Mouse (Mus musculus) CH12.LX (cell line): ENCODE results near the gene Trim54. TPM values are rescaled to one million over a fixed set of nuclear protein-coding genes. Genes with fewer than 3 reads are reported as not detected.

Source experiments
- DNase-seq: peaks from one replicate; pipeline ENCODE4 v3.0.0-alpha.2; 2013; ENCODE audit errors: extremely low read depth
- H3K27ac ChIP-seq: 2 replicates; pipeline ENCODE4 v1.5.1; 2012; ENCODE audit warnings: low read depth, mild to moderate bottlenecking, control low read depth, moderate library complexity; ENCODE audit not compliant: insufficient read depth
- H3K27me3 ChIP-seq: replicated peaks from 2 replicates; pipeline ENCODE3; 2012; ENCODE audit warnings: inconsistent platforms
- H3K36me3 ChIP-seq, 2 experiments: replicated peaks in 1 of 2; 2 replicates each; pipeline versions ENCODE3 to v1.6.1; 2012; ENCODE audit warnings: inconsistent platforms in 1 of 2, low read length in 1 of 2, mild to moderate bottlenecking in 1 of 2, mixed read lengths in 1 of 2, moderate library complexity in 1 of 2; ENCODE audit not compliant: control insufficient read depth in 1 of 2, insufficient read depth in 1 of 2
- H3K4me1 ChIP-seq, 2 experiments: 2 replicates each; pipeline ENCODE4 v1.6.1; 2012; ENCODE audit warnings: inconsistent platforms in 1 of 2, moderate library complexity in 1 of 2; ENCODE audit not compliant: insufficient read depth in 2 of 2, control insufficient read depth in 1 of 2
- H3K4me2 ChIP-seq: 2 replicates; pipeline ENCODE4 v1.6.1; 2012; ENCODE audit warnings: low read depth, mild to moderate bottlenecking, control low read depth; ENCODE audit not compliant: poor library complexity, insufficient read depth, severe bottlenecking
- H3K4me3 ChIP-seq, 3 experiments: fragments of 150-350 bp in 1 of 3; sonication (generic) in 1 of 3; replicated peaks in 1 of 3; 2 replicates each; pipeline versions ENCODE3 to v1.5.1; 2011 to 2012; ENCODE audit warnings: low read depth in 2 of 3, low read length in 2 of 3, mild to moderate bottlenecking in 2 of 3, moderate library complexity in 2 of 3, control low read depth in 1 of 3, improper control_type of control experiment in 1 of 3, inconsistent platforms in 1 of 3, mixed read lengths in 1 of 3; ENCODE audit not compliant: poor library complexity in 1 of 3
- H3K79me2 ChIP-seq: replicated peaks from 2 replicates; pipeline ENCODE4 v1.6.1; 2012; ENCODE audit warnings: mild to moderate bottlenecking, moderate library complexity; ENCODE audit not compliant: control insufficient read depth, poor library complexity, insufficient read depth, severe bottlenecking; ENCODE audit errors: extremely low read depth
- H3K9ac ChIP-seq: 2 replicates; pipeline ENCODE4 v1.6.1; 2012; ENCODE audit warnings: low read depth, mild to moderate bottlenecking, control low read depth, moderate library complexity; ENCODE audit not compliant: insufficient read depth
- H3K9me3 ChIP-seq: replicated peaks from 2 replicates; pipeline ENCODE3; 2012; ENCODE audit warnings: low read length, inconsistent platforms, mixed read lengths
- CHD1 ChIP-seq: IDR thresholded peaks from 2 replicates; pipeline ENCODE4 v1.6.1; 2012; ENCODE audit warnings: low read depth, low read length, improper control_type of control experiment, inconsistent platforms
- CHD2 ChIP-seq: IDR thresholded peaks from 2 replicates; pipeline ENCODE4 v1.6.1; 2011; ENCODE audit warnings: low read length, improper control_type of control experiment
- CTCF ChIP-seq, 2 experiments: IDR thresholded peaks in 1 of 2; conservative IDR thresholded peaks in 1 of 2; 2 replicates each; pipeline ENCODE4 v1.5.1; 2011 to 2012; ENCODE audit warnings: low read depth in 2 of 2, low read length in 2 of 2, improper control_type of control experiment in 1 of 2, inconsistent platforms in 1 of 2, mild to moderate bottlenecking in 1 of 2, moderate library complexity in 1 of 2
- E2F4 ChIP-seq: IDR thresholded peaks from 2 replicates; pipeline ENCODE4 v1.6.1; 2011; ENCODE audit warnings: low read depth, low read length, improper control_type of control experiment; ENCODE audit not compliant: insufficient replicate concordance
- ETS1 ChIP-seq: conservative IDR thresholded peaks from 2 replicates; pipeline ENCODE4 v1.6.1; 2012; ENCODE audit warnings: low read depth, mild to moderate bottlenecking, inconsistent platforms, low read length, improper control_type of control experiment, moderate library complexity
- GABPA ChIP-seq: IDR thresholded peaks from 2 replicates; pipeline ENCODE4 v1.6.1; 2012; ENCODE audit warnings: low read depth, low read length, improper control_type of control experiment, inconsistent platforms; ENCODE audit not compliant: insufficient replicate concordance
- MAFK ChIP-seq: IDR thresholded peaks from 2 replicates; pipeline ENCODE4 v1.6.1; 2011; ENCODE audit warnings: low read length, improper control_type of control experiment; ENCODE audit not compliant: insufficient replicate concordance
- MAZ ChIP-seq: IDR thresholded peaks from 2 replicates; pipeline ENCODE4 v1.6.1; 2012; ENCODE audit warnings: low read depth, mild to moderate bottlenecking, inconsistent platforms, low read length, improper control_type of control experiment, moderate library complexity
- MEF2A ChIP-seq: IDR thresholded peaks from 2 replicates; pipeline ENCODE4 v1.6.1; 2014; ENCODE audit warnings: low read depth, mild to moderate bottlenecking, inconsistent platforms, low read length, improper control_type of control experiment, borderline replicate concordance
- MYC ChIP-seq: IDR thresholded peaks from 2 replicates; pipeline ENCODE4 v1.6.1; 2011; ENCODE audit warnings: low read depth, mild to moderate bottlenecking, improper control_type of control experiment, low read length
- PAX5 ChIP-seq: IDR thresholded peaks from 2 replicates; pipeline ENCODE4 v1.6.1; 2012; ENCODE audit warnings: low read length, inconsistent platforms, mixed read lengths
- POLR2A ChIP-seq: IDR thresholded peaks from 2 replicates; pipeline ENCODE4 v1.6.1; 2011; ENCODE audit warnings: low read depth, mild to moderate bottlenecking, improper control_type of control experiment, low read length
- POLR2AphosphoS2 ChIP-seq: IDR thresholded peaks from 2 replicates; pipeline ENCODE4 v1.6.1; 2011; ENCODE audit warnings: low read depth, low read length, improper control_type of control experiment
- RAD21 ChIP-seq: IDR thresholded peaks from 2 replicates; pipeline ENCODE4 v1.6.1; 2011; ENCODE audit warnings: low read depth, mild to moderate bottlenecking, low read length, improper control_type of control experiment, moderate library complexity
- SIN3A ChIP-seq: IDR thresholded peaks from 2 replicates; pipeline ENCODE4 v1.6.1; 2012; ENCODE audit warnings: low read length, improper control_type of control experiment, inconsistent platforms
- SMC3 ChIP-seq: IDR thresholded peaks from 2 replicates; pipeline ENCODE4 v1.6.1; 2011; ENCODE audit warnings: low read depth, low read length, improper control_type of control experiment
- TBP ChIP-seq: conservative IDR thresholded peaks from 2 replicates; pipeline ENCODE4 v1.6.1; 2011; ENCODE audit warnings: low read depth, low read length, improper control_type of control experiment
- TCF12 ChIP-seq: IDR thresholded peaks from 2 replicates; pipeline ENCODE4 v1.6.1; 2014; ENCODE audit warnings: low read depth, mild to moderate bottlenecking, inconsistent platforms, low read length, improper control_type of control experiment
- UBTF ChIP-seq: IDR thresholded peaks from 2 replicates; pipeline ENCODE4 v1.6.1; 2012; ENCODE audit warnings: low read depth, mild to moderate bottlenecking, inconsistent platforms, low read length, improper control_type of control experiment, moderate library complexity
- ZMIZ1 ChIP-seq: IDR thresholded peaks from 2 replicates; pipeline ENCODE4 v1.6.1; 2012; ENCODE audit warnings: low read depth, mild to moderate bottlenecking, inconsistent platforms, low read length, improper control_type of control experiment
- dilution Hi-C: fragments of 300-500 bp; cut with MboI; formaldehyde crosslinking; loops from 2 replicates; pipeline ENCODE4 v1.14.3; 2020; ENCODE audit warnings: low sequenced_read_pairs; ENCODE audit not compliant: extremely low pct_unique_long_range_greater_than_20kb, extremely low pct_ligation_motif_present
- in situ Hi-C: fragments of 300-500 bp; cut with MboI; formaldehyde crosslinking; loops from 3 replicates; pipeline ENCODE4 v1.14.3; 2019; ENCODE audit warnings: low sequenced_read_pairs, low pct_ligation_motif_present, low pct_unique_long_range_greater_than_20kb, mixed read lengths
- polyA plus RNA-seq: library from polyadenylated mRNA; unstranded; fragments of >175 nt; gene quantifications from 2 replicates; pipeline ENCODE4 v1.2.1, GENCODE M21; 2012; ENCODE audit warnings: low read depth; ENCODE audit not compliant: insufficient read length
- total RNA-seq, 2 experiments: library from RNA; depleted of rRNA; stranded (reverse); fragments of 300-350 nt in 1 of 2; fragments of >200 nt in 1 of 2; gene quantifications; 2 replicates each; pipeline ENCODE4 v1.2.3; 2012 to 2014

Trim54 gene
- total and polyA plus RNA-seq, 3 experiments = not detected

GRCm38 (mm10) chr5:31183678-31184077 is 67.2 kb downstream of the Trim54 start:
- no peak for DNase-seq

More at GRCm38 (mm10) chr5:31183678-31184077, 67.2 kb downstream of the Trim54 start:
- no peak for TF ChIP-seq E2F4
- no peak for TF ChIP-seq CHD1
- TF ChIP-seq CHD2 = no peak
- no peak for TF ChIP-seq ETS1
- no peak for TF ChIP-seq SIN3A
- TF ChIP-seq ZMIZ1 = no peak
- no peak for TF ChIP-seq GABPA
- no peak for TF ChIP-seq SMC3
- no peak for TF ChIP-seq POLR2AphosphoS2
- no peak for TF ChIP-seq UBTF
- no peak for TF ChIP-seq POLR2A
- no peak for TF ChIP-seq PAX5
- TF ChIP-seq MAZ = no peak
- TF ChIP-seq TBP = no peak
- no peak for TF ChIP-seq MEF2A
- TF ChIP-seq MYC = no peak
- TF ChIP-seq MAFK = no peak
- TF ChIP-seq CTCF (conservative IDR thresholded peaks at IDR 0.05 in 1 of 2, IDR thresholded peaks at IDR 0.05 in 1 of 2; ENCODE audit: low read depth in 2 of 2, low read length in 2 of 2) = no peak
- TF ChIP-seq RAD21 = no peak
- TF ChIP-seq TCF12 = no peak
- H3K9me3 ChIP-seq = no peaks in the 10 kb centered on the region
- no peaks in the 10 kb centered on the region for H3K27me3 ChIP-seq
- H3K79me2 ChIP-seq = peaks cover 10% of the 10 kb centered on the region
- dilution Hi-C loops = no loop called here
- H3K9ac ChIP-seq = no peak overlapping the region
- peaks cover 0 to 11% of the 10 kb centered on the region in 2 experiments; a peak in 2 of 4 replicates for H3K4me1 ChIP-seq
- H3K36me3 ChIP-seq = peaks cover 17 to 24% of the 10 kb centered on the region in 2 experiments
- no peak overlapping the region for H3K4me3 ChIP-seq
- in situ Hi-C loops = no loop called here
- H3K4me2 ChIP-seq = no peak overlapping the region
- no peak overlapping the region for H3K27ac ChIP-seq

Other genes with a start within 250 kb of the Trim54 start
Only the 20 nearest of the 27 such genes appear.
- not detected in 2 replicates for gene Cgref1, start 171.1 kb upstream of the Trim54 start, total RNA-seq (2012; rRNA removed)
- not detected in 2 replicates for gene Cgref1, start 171.1 kb upstream of the Trim54 start, total RNA-seq (2014; rRNA removed)
- not detected in 2 replicates for gene Cgref1, start 171.1 kb upstream of the Trim54 start, polyA plus RNA-seq
- gene Preb, start 156.4 kb upstream of the Trim54 start, total RNA-seq (2012; rRNA removed) = 96.5 and 99.8 TPM in 2 replicates
- 70.9 and 87.3 TPM in 2 replicates for gene Preb, start 156.4 kb upstream of the Trim54 start, total RNA-seq (2014; rRNA removed)
- 143 and 145 TPM in 2 replicates for gene Preb, start 156.4 kb upstream of the Trim54 start, polyA plus RNA-seq
- gene Tcf23, start 148.1 kb upstream of the Trim54 start, total RNA-seq (2012; rRNA removed) = not detected in 2 replicates
- not detected in 2 replicates for gene Tcf23, start 148.1 kb upstream of the Trim54 start, total RNA-seq (2014; rRNA removed)
- gene Tcf23, start 148.1 kb upstream of the Trim54 start, polyA plus RNA-seq = not detected in 2 replicates
- 48.8 and 58.0 TPM in 2 replicates for gene Atraid, start 68.4 kb upstream of the Trim54 start, total RNA-seq (2012; rRNA removed)
- 88.7 TPM in 2 replicates for gene Atraid, start 68.4 kb upstream of the Trim54 start, total RNA-seq (2014; rRNA removed)
- gene Atraid, start 68.4 kb upstream of the Trim54 start, polyA plus RNA-seq = 52.7 and 60.1 TPM in 2 replicates
- gene Slc5a6, start 67.8 kb upstream of the Trim54 start, total RNA-seq (2012; rRNA removed) = 10.9 and 15.4 TPM in 2 replicates
- 8.9 and 9.0 TPM in 2 replicates for gene Slc5a6, start 67.8 kb upstream of the Trim54 start, total RNA-seq (2014; rRNA removed)
- 17.1 and 18.6 TPM in 2 replicates for gene Slc5a6, start 67.8 kb upstream of the Trim54 start, polyA plus RNA-seq
- 106 and 135 TPM in 2 replicates for gene Cad, start 61.9 kb upstream of the Trim54 start, total RNA-seq (2012; rRNA removed)
- 43.1 and 44.3 TPM in 2 replicates for gene Cad, start 61.9 kb upstream of the Trim54 start, total RNA-seq (2014; rRNA removed)
- 108 and 123 TPM in 2 replicates for gene Cad, start 61.9 kb upstream of the Trim54 start, polyA plus RNA-seq
- gene Dnajc5g, start 10.4 kb upstream of the Trim54 start, total RNA-seq (2012; rRNA removed) = not detected in 2 replicates
- not detected in 2 replicates for gene Dnajc5g, start 10.4 kb upstream of the Trim54 start, total RNA-seq (2014; rRNA removed)
- not detected in 2 replicates for gene Dnajc5g, start 10.4 kb upstream of the Trim54 start, polyA plus RNA-seq
- gene Slc30a3, start 8.5 kb upstream of the Trim54 start, total RNA-seq (2012; rRNA removed) = not detected in 2 replicates
- gene Slc30a3, start 8.5 kb upstream of the Trim54 start, total RNA-seq (2014; rRNA removed) = not detected in 2 replicates
- gene Slc30a3, start 8.5 kb upstream of the Trim54 start, polyA plus RNA-seq = not detected in 2 replicates
- gene Ucn, start 22.1 kb downstream of the Trim54 start, total RNA-seq (2012; rRNA removed) = not detected in 2 replicates
- gene Ucn, start 22.1 kb downstream of the Trim54 start, total RNA-seq (2014; rRNA removed) = not detected in 2 replicates
- not detected in 2 replicates for gene Ucn, start 22.1 kb downstream of the Trim54 start, polyA plus RNA-seq
- 24.0 and 30.3 TPM in 2 replicates for gene Mpv17, start 37.5 kb downstream of the Trim54 start, total RNA-seq (2012; rRNA removed)
- gene Mpv17, start 37.5 kb downstream of the Trim54 start, total RNA-seq (2014; rRNA removed) = 37.6 and 39.7 TPM in 2 replicates
- 32.8 and 40.4 TPM in 2 replicates for gene Mpv17, start 37.5 kb downstream of the Trim54 start, polyA plus RNA-seq
- gene Gm29609, start 63.2 kb downstream of the Trim54 start, total RNA-seq (2012; rRNA removed) = 1.4 and 2.7 TPM in 2 replicates
- gene Gm29609, start 63.2 kb downstream of the Trim54 start, total RNA-seq (2014; rRNA removed) = 1.2 and 2.1 TPM in 2 replicates
- gene Gm29609, start 63.2 kb downstream of the Trim54 start, polyA plus RNA-seq = 0.57 and 3.0 TPM in 2 replicates
- 49.4 and 51.2 TPM in 2 replicates for gene Gtf3c2, start 63.4 kb downstream of the Trim54 start, total RNA-seq (2012; rRNA removed)
- gene Gtf3c2, start 63.4 kb downstream of the Trim54 start, total RNA-seq (2014; rRNA removed) = 19.4 and 22.8 TPM in 2 replicates
- 96.9 and 99.5 TPM in 2 replicates for gene Gtf3c2, start 63.4 kb downstream of the Trim54 start, polyA plus RNA-seq
- gene Snx17, start 76.5 kb downstream of the Trim54 start, total RNA-seq (2012; rRNA removed) = 61.5 and 73.9 TPM in 2 replicates
- gene Snx17, start 76.5 kb downstream of the Trim54 start, total RNA-seq (2014; rRNA removed) = 52.6 and 56.7 TPM in 2 replicates
- 59.2 and 63.9 TPM in 2 replicates for gene Snx17, start 76.5 kb downstream of the Trim54 start, polyA plus RNA-seq
- gene Eif2b4, start 76.7 kb downstream of the Trim54 start, total RNA-seq (2012; rRNA removed) = 56.8 and 75.0 TPM in 2 replicates
- 26.8 and 29.0 TPM in 2 replicates for gene Eif2b4, start 76.7 kb downstream of the Trim54 start, total RNA-seq (2014; rRNA removed)
- 99.5 and 106 TPM in 2 replicates for gene Eif2b4, start 76.7 kb downstream of the Trim54 start, polyA plus RNA-seq
- gene Zfp513, start 85.6 kb downstream of the Trim54 start, total RNA-seq (2012; rRNA removed) = 6.9 and 7.4 TPM in 2 replicates
- gene Zfp513, start 85.6 kb downstream of the Trim54 start, total RNA-seq (2014; rRNA removed) = 2.4 and 3.6 TPM in 2 replicates
- gene Zfp513, start 85.6 kb downstream of the Trim54 start, polyA plus RNA-seq = 10.2 and 12.8 TPM in 2 replicates
- 182 and 225 TPM in 2 replicates for gene Ppm1g, start 104.0 kb downstream of the Trim54 start, total RNA-seq (2012; rRNA removed)
- gene Ppm1g, start 104.0 kb downstream of the Trim54 start, total RNA-seq (2014; rRNA removed) = 96.9 and 97.8 TPM in 2 replicates
- gene Ppm1g, start 104.0 kb downstream of the Trim54 start, polyA plus RNA-seq = 366 and 383 TPM in 2 replicates
- 36.6 and 40.4 TPM in 2 replicates for gene Nrbp1, start 124.2 kb downstream of the Trim54 start, total RNA-seq (2012; rRNA removed)
- gene Nrbp1, start 124.2 kb downstream of the Trim54 start, total RNA-seq (2014; rRNA removed) = 40.5 and 41.5 TPM in 2 replicates
- gene Nrbp1, start 124.2 kb downstream of the Trim54 start, polyA plus RNA-seq = 34.5 and 36.1 TPM in 2 replicates
- gene Gm9970, start 124.5 kb downstream of the Trim54 start, total RNA-seq (2012; rRNA removed) = not detected in 2 replicates
- gene Gm9970, start 124.5 kb downstream of the Trim54 start, total RNA-seq (2014; rRNA removed) = not detected in 2 replicates
- gene Gm9970, start 124.5 kb downstream of the Trim54 start, polyA plus RNA-seq = not detected in 2 replicates
- gene Krtcap3, start 135.0 kb downstream of the Trim54 start, total RNA-seq (2012; rRNA removed) = 13.9 and 14.1 TPM in 2 replicates
- gene Krtcap3, start 135.0 kb downstream of the Trim54 start, total RNA-seq (2014; rRNA removed) = 9.8 and 10.0 TPM in 2 replicates
- gene Krtcap3, start 135.0 kb downstream of the Trim54 start, polyA plus RNA-seq = 8.6 and 11.3 TPM in 2 replicates
- 11.1 and 21.5 TPM in 2 replicates for gene Ift172, start 174.4 kb downstream of the Trim54 start, total RNA-seq (2012; rRNA removed)
- gene Ift172, start 174.4 kb downstream of the Trim54 start, total RNA-seq (2014; rRNA removed) = 4.3 and 6.1 TPM in 2 replicates
- gene Ift172, start 174.4 kb downstream of the Trim54 start, polyA plus RNA-seq = 8.5 and 9.2 TPM in 2 replicates